Mouse (Mus musculus) adipose tissue, adult 10 weeks (tissue): ENCODE results near the gene Gm21760. TPM values are rescaled to one million over a fixed set of nuclear protein-coding genes. Genes with fewer than 3 reads are reported as not detected.

Source experiments
- polyA plus RNA-seq: library from polyadenylated mRNA; stranded (reverse); fragments of 350-450 nt; fragmentation: Illumina TruSeq; extraction: RNeasy Lipid Tissue Mini Kit (QIAGEN cat#74804); gene quantifications from one replicate; pipeline ENCODE4 v1.2.3, GENCODE M21; 2014; ENCODE audit warnings: low read depth, low replicate concordance

The Gm21760 gene
- polyA plus RNA-seq = not detected

GRCm38 (mm10) chrY:80133479-80133878, at the start of gene Gm21760:
Gene Gm21760, plus strand, starts transcription at chrY:80133779.

